Mouse (Mus musculus): Measurements from ENCODE around the gene Fam117a.

The Fam117a gene

GRCm38 (mm10) chr11:95420880-95421435, 84.1 kb downstream of the Fam117a start:
- no peak for DNase-seq (ENCODE audit: inconsistent ontology term)

GRCm38 (mm10) chr11:95423505-95423904, 86.7 kb downstream of the Fam117a start:
- no peak for DNase-seq (ENCODE audit: inconsistent ontology term)

GRCm38 (mm10) chr11:95431344-95431743, 94.5 kb downstream of the Fam117a start:
- DNase-seq (ENCODE audit: inconsistent ontology term), result no peak
